Mouse (Mus musculus): Measurements from ENCODE around the gene Trim24. TPM values are rescaled to one million over a fixed set of nuclear protein-coding genes. Genes with fewer than 3 reads are reported as not detected.

Trim24 gene
- total RNA-seq, 2 experiments from 2014 or later = 42.0 to 44.8 TPM

DNA sequence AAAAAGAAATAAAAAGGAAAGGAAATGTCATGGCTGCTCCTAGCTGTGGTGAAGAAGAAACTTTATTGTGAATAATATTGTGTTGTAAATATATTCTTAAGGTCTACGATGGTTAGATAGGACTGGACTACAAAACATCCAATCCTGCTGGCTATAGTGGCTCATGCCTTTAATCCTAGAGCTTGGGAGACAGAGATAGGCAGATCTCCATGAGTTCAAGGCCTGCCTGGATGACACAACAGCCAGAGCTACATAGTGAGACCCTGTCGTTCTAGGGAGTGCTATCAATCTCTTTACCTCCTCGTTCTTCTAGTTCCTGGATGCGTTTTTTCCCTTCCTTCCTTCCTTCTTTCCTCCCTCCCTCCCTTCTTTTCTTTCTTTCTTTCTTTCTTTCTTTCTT is 12.5 kb upstream of the Trim24 start:
- DNase-seq = no peak
- intact Hi-C loops (cut with DNase I) = no loop called here

DNA sequence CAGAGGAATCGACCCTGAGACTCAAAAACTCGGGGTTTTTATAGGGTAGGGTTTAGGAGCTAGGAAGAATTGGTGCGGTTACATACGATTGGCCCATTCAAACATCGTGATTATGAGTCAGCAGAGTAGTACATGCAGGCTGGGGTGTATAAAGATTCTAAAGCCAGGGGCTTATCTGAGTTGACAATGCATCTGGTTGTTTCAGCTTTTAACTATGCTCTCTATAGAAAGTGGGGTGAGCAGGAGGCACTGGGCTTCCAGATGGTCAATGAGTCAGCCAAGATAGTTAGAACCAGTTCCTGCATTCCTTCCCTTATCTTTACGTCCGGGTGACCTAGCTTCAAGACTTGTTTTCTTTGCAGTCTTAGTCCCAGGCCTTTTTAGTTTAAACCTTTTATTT is 7.7 kb upstream of the Trim24 start:
- intact Hi-C loops (cut with DNase I) = no loop called here

DNA sequence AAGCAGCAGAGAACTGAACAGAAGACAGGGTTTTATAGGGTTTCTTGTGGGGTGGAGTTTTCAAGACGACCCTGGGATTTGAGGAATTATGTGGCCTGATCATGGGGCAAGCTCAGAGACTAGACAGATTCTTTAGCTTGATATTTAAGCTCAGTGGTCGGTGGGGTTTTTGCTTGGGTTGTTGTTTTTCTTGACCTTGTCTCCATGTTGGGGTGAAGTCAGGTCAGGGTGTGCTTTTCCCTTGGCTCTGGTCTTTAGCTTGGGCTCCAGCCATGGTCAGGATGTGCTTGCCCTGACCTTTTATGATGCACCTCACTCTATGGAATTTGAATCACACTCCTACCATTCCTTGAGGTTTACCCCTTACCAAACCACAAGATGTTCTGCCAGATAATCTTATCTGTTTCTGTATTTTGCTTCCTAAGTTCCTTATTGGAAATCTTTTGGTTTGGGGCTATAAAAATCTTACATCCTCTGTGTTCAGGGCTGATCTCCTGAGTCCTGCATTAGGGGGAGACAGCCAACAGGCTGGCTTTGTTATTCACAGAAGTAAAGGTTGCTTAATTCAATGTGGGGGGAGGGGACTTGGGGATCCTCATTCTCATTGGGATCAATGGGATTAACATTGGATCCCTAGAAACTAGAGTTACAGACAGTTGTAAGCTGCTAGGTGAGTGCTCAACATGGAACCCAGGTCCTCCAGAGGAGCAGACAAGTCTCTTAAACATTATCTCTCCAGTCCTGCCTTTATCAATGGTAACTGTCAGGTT is 6.5 kb upstream of the Trim24 start:
- intact Hi-C loops (cut with DNase I) = no loop called here

More for the DNA sequence above, 7.7 kb upstream of the Trim24 start:
- no peak for DNase-seq

DNA sequence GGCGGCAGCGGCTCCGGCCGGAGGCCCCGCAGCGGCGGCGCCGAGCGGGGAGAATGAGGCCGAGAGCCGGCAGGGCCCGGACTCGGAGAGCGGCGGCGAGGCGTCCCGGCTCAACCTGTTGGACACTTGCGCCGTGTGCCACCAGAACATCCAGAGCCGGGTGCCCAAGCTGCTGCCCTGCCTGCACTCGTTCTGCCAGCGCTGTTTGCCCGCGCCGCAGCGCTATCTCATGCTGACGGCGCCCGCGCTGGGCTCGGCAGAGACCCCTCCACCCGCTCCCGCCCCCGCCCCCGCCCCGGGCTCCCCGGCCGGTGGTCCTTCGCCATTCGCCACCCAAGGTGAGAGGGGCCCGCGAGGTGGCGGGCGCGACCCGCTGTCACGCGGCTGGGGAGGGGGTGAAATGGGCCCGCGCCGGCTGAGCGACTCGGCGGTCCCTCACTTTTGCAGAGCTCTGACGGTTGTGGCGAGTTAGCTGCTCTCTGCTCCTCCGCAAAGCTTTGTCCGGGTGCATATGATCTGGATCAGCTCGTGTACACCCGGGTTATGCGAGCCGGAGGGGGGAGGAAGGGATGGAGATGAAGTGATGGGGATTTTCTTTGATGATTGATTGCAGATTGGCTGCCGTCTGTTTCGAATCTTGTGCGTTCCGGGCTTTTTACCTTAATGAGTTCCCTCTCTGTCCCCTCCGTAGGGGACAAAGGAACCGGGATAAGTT is 683 bp downstream of the Trim24 start:
- intact Hi-C loops (cut with DNase I) = loop anchor here (5.0 to 10.0 kb wide), 5 partner anchors 66 to 406 kb away; no protein-coding TSS in a partner anchor
- peak; percentile 59 to 65 for DNase-seq

More for the DNA sequence above, 6.5 kb upstream of the Trim24 start:
- no peak for DNase-seq

DNA sequence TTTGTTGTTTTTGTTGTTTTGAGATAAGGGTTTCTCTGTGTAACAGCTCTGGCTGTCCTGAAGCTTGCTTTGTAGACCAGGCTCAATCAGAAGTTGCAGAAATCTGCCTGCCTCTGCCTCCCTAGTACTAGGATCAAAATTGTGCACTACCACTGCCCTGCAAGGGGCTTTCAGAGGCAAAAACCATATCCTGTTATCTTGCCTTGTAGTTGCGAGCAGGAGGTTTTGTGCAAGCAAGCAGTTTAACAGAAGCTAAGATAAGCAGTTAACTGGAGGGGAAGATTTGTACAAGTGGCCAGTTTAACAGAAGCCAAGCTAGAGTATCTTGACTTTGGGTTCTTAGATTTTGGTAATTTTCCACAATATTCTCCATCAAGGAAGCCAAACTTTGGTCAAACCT is 2.2 kb downstream of the Trim24 start:
- intact Hi-C loops (cut with DNase I) = loop anchor here (5.0 to 10.0 kb wide), 5 partner anchors 64 to 408 kb away; no protein-coding TSS in a partner anchor
- no peak for DNase-seq

DNA sequence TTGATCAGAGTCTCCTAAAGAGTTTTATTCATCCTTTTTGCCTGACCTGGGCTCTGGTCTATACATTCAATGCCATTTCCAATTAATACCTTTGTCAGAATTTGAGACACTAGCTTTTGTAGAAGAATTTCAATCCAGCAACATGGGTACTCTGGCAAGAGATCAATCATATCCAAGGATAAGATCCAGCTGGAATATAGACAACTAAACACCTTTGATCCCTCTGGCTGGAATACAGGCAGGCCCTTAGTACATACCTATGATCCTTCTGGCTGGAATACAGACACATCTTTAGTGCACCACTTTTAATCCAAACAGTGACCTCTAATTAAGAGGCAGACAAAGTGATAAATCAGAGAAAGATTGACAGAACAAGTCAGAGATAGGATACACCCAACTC is 3.1 kb downstream of the Trim24 start:
- DNase-seq = no peak
- intact Hi-C loops (cut with DNase I) = loop anchor here (5.0 to 10.0 kb wide), 5 partner anchors 64 to 409 kb away; no protein-coding TSS in a partner anchor

DNA sequence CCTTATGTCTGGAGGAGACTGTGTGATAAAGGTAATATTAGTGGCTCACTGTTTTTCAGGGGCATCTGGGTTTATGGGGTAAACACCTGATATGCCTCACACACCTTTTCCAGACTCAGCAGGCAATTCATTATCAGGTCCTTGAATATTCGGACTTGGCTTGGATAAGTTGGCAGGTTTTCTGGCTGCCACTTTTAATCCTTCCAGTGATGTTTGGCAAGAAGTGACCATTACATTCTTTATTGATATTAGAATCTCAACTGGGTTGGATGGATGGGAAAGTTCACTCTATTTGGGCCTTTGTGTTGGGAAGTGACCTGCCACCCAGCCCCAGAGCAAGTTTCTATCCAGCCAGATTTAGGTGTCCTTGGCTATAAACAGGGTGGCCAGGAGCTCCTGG is 7.6 kb downstream of the Trim24 start:
- intact Hi-C loops (cut with DNase I) = loop anchor here (10.0 kb wide), 1 partner anchor 413 kb away; no protein-coding TSS in a partner anchor
- no peak for DNase-seq

DNA sequence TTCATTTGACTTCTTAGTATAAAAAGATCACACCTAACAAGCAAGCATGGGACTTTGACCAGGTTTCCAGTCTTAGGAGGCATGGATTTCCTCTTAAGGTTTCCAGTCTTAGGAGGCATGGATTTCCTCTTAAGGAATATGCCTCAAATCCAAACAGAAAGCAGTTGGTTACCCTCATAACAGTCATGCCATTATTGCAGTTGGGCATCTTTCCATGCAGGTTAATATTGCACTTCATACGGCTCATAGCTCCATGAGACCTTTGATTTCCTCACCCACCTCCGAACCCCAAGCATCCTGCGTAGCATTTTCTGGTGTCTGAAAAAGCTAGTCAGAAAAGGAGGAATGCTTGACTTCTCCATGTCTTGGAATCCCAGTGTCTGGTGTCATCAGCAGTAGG is 10.0 kb downstream of the Trim24 start:
- no peak for DNase-seq
- intact Hi-C loops (cut with DNase I) = no loop called here

DNA sequence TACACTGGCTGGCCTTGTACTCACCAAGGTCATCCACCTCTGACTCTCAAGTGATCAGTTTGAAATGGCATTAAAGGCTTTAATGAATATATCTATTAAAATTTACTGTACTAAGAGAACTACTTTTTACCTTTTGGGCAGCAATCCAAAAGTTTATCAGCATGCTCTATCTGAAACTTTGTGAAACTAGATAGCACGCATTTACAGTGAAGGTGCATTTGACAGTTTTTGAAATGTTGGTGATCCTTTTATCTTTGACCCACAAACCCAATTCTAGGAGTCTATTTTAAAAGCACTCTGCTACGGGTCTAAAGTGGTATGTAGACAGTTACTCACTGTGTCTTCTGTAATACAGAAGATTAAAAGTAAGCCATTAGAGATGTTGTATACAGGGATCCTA is 23.0 kb downstream of the Trim24 start:
- no peak for DNase-seq
- intact Hi-C loops (cut with DNase I) = no loop called here

DNA sequence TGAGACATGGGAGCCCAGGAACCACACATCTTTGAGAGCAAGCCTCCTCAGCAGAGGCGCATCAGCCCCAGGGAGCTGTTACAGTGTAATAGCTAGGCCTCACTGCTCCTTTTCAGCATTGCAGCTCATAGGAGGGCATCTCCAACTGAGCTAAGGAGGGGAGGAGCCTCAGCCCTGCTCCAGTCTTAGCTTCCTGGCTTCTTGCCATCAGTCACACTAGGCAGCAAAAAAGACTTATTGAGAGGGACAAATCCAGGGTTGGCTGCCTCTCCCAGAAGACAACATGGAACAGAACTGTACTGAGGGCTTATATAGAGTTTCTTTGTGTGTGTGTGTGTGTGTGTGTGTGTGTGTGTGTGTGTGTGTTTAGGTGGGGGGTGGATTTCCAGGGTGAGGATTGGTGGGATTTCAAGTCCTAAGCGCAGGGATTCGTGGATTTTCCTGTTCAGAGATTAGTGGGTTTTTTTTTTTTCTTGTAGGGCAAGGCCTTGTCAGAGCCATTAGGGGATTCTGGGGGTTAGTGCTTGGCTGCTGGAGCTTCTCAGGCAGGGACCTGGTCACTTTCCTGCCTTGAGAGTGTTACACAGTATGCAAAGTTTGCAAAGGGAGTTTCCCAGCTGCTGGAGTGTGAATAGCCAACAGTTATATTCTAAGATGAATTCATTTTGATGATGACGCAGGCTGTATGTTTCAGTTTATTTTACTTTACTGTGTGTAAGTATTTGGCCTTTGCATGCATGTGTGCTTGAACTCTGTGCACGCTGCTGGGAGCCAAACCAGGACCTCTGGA is 25.2 kb downstream of the Trim24 start:
- intact Hi-C loops (cut with DNase I) = no loop called here
- peak; percentile 33 to 54 for DNase-seq

DNA sequence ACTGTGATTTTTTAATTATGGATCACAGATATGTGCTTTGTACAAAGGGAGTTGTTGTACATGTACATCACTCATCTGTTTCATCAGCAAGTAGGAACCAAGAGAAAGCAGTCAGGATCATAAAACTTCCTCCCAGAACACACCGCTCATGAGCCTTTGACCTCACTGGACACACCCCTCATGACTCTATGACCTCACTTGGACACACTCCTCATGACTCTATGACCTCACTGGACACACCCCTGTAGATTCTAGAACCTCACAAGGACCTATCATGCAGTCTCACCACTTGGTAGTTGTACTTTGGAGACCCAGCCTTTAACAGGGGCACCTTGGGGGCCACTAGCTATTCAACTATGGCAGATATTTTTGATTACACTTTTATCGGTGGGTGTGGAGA is 29.6 kb downstream of the Trim24 start:
- intact Hi-C loops (cut with DNase I) = no loop called here
- DNase-seq = no peak

DNA sequence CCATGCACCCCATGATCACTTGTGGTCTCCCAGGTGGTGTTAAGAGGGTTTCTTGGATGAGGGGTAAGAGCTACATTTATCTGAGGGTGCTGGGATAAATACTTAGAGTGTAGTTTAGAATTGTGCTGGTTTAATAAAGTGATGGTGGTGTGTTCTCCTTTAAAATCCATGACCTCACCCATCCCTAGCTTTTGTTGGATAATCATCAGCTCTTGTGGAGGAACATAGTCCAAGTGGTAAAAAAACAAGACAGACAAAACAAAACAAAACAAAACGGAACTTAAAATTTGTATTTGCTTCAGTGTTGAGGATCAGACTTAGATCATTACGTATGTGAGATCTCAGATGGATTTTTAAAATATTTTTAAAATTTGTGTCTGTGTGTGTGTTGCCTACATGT is 31.2 kb downstream of the Trim24 start:
- intact Hi-C loops (cut with DNase I) = no loop called here

DNA sequence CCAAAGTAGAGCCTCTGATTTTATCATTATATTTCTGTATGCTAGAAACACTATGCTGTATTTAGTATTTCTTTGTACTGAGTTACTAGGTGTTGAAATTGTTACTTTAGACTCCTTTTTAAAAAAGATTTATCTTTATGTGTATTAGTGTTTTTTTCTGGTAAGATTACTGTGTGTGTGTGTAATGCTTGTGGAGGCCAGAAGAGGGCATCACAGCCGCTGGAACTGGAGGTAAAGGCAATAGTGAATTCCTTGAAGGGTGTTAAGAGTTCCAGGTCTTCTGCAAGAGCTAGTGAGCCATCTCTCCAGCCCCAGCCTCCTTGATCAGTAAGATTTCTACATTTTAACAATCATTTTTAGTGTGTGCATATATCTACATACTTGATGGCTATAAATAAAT is 33.2 kb downstream of the Trim24 start:
- no peak for DNase-seq
- intact Hi-C loops (cut with DNase I) = no loop called here

More for the DNA sequence above, 31.2 kb downstream of the Trim24 start:
- no peak for DNase-seq

DNA sequence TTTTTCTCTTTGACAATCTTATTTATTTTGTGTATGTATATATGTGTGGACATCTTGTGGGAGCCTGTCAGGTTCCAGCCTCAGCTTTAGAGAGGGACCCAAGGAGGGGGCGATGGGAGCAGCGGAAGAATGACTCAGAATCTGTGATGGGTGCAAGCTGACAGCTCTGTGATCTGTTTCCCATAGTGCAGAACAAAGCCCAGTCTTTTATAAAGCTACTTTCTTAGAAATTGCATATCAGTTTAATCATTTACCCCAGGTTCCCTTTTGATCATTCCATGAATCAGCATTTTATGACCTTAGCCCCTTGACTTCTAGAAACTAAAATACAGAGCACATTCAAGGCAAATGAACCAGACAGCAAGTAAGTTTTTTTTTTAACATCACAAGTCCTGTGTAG is 42.9 kb downstream of the Trim24 start:
- DNase-seq = no peak
- intact Hi-C loops (cut with DNase I) = no loop called here

DNA sequence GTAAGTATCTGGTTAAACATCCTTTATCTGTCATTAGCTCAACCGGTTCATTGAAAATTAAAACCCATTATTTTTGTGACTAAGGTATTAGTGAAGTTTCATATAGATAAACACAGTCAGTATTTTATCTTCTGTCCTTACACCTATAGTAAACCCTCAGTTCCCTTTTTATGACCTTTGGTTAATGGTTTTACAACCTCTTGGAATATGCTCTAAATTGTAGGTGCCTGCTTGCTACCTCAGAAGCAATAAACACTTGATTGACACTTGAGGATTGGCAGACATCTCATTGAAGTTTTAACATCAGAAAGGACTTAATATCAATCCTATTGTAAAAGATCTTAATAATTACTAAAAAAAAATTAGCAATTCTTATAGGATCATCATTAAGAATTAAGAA is 54.5 kb downstream of the Trim24 start:
- no peak for DNase-seq
- intact Hi-C loops (cut with DNase I) = no loop called here

DNA sequence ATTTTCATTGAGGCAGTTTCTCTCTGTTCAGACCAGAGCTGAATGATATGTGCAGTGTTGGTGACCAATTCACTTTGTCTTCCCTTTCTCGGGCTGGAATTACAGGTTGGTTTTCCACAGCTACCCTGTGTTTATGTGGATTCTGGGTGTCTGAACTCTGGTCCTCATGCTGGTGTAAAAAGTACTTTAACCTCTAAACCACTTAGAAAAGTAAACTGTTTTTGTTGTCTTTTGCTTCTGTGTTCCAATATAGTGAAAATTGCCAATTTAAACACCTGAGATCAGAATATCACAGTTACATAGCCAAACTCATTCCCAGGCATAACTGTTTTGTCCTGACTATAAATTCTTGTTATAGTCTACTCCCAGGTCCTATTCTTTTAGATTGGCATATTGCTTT is 56.1 kb downstream of the Trim24 start:
- intact Hi-C loops (cut with DNase I) = no loop called here
- no peak for DNase-seq

DNA sequence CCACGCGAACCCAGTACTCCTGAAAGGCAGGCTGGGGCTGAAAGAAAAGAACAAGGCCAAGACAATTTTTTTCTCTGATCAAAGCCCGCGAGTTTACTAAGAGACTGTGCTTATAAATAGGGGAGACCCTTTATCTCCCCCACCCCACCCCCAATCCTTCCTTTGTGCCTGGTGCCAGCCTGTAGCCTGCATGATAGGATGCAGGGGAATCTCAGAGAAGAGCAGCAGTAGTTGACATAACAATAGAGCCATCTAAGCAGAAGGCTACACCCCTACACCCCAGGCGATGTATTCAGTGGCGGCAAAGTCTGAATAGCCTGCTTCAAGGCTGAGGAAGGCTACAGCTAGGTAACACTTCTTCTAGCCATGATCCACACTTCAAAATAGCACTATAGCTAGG is 65.9 kb downstream of the Trim24 start:
- no peak for DNase-seq
- intact Hi-C loops (cut with DNase I) = loop anchor here (5.0 to 10.0 kb wide), 2 partner anchors 64 to 342 kb away; partner anchors contain the start of gene Trim24

DNA sequence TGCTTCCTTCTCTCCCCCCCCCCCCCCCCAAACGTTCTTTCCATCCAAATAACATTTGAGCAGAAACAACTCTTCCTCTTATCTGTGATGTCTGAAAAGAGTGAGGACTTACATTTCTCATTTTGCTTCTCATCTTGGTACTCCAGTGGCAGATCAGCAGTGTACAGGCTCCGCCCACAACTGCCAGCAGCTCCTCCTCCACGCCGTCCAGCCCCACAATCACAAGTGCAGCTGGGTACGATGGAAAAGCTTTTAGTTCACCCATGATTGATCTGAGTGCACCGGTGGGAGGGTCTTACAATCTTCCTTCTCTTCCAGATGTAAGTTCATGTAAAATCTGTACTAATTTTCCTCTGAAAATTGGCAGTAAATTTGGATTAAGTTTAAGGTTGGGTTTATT is 80.7 kb downstream of the Trim24 start:
- no peak for DNase-seq
- intact Hi-C loops (cut with DNase I) = no loop called here

DNA sequence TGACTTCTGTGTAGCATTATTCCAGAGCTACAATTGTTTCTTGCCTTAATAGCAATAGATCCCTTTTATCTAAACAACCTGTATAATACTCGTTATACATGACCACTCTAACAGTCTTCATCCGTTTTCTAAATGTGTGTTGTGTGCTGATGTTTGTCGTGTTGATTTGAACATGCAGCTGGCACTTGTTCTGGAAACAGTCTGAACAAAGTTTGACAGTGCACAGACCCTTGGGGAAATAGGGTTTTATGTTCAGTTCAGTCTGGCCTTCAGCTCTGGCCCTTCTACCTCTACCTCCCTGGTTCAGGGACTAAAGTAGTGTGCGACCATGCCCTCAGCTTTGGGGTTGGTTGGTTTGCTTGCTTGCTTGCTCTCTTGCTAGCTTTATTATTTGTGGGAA is 96.8 kb downstream of the Trim24 start:
- intact Hi-C loops (cut with DNase I) = no loop called here

DNA sequence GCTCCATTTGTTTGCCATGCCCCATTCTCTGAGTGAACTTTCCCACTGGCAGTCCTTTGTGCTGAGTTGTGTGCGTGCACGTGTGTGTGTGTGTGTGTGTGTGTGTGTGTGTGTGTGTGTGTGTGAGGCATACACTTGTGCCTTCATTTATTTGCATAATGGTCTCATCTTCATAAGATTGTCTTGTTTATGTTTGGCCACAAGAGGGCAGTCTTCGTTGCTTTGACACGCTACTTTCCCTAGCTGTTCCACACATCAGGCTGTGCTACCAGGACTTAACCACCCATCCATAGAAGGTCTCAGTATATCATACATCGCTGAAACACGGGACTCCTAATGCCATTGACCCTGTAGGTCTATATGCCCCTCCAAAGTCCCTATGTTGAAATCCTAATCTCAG is 136.8 kb downstream of the Trim24 start:
- intact Hi-C loops (cut with DNase I) = loop anchor here (1.0 to 10.0 kb wide), 4 partner anchors 58 to 543 kb away; no protein-coding TSS in a partner anchor
- peak; percentile 47 to 70 for DNase-seq

More for the DNA sequence above, 96.8 kb downstream of the Trim24 start:
- DNase-seq = no peak

DNA sequence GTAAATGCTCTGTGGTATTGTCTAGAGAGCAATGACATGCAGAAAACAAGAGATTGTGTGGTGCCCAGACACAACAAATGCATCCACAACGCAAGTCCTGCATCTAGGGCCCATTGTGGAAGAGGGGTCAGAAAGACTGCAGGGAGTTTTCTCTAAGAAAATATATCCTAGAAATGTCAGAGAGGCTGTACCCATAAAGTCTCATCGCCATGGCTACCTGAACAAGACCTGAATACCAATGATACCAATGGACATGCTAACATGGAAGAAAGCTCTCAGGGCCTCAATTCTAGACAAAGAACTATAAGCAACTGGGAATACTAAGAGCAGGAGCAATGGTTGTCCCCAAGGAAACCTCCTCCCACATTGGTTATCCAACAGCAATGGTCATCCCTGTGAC is 142.2 kb downstream of the Trim24 start:
- no peak for DNase-seq
- intact Hi-C loops (cut with DNase I) = loop anchor here (10.0 kb wide), 1 partner anchor 142 kb away; no protein-coding TSS in a partner anchor
